Mouse (Mus musculus) forebrain, embryonic 14.5 days (tissue): ENCODE data around the gene Ctbp1. TPM values are rescaled to one million over a fixed set of nuclear protein-coding genes. Genes with fewer than 3 reads are reported as not detected.

Source experiments
- polyA plus RNA-seq: library from polyadenylated mRNA; unstranded; fragments of >200 nt; fragmentation: Nextera tagmentation; extraction: Ambion mirVana; gene quantifications from 2 replicates; pipeline ENCODE4 v1.2.1, GENCODE M21; 2014

The Ctbp1 gene
- polyA plus RNA-seq, 1 experiment from 2014 or later, result 497 TPM

Other genes with a start within 250 kb of the Ctbp1 start
- gene Slc5a1, start 170.8 kb downstream of the Ctbp1 start, polyA plus RNA-seq, result not detected in 2 replicates
- 2.4 TPM in 2 replicates for gene Spon2, start 56.5 kb downstream of the Ctbp1 start, polyA plus RNA-seq
- 122 TPM in 2 replicates for gene Maea, start 60.5 kb upstream of the Ctbp1 start, polyA plus RNA-seq
- gene Uvssa, start 103.6 kb upstream of the Ctbp1 start, polyA plus RNA-seq, result 4.7 and 5.5 TPM in 2 replicates
- gene Nkx1-1, start 159.0 kb upstream of the Ctbp1 start, polyA plus RNA-seq, result not detected in 2 replicates